Mouse (Mus musculus) limb, embryonic 14.5 days (tissue): ENCODE data around the gene Nup98. TPM values are rescaled to one million over a fixed set of nuclear protein-coding genes. Genes with fewer than 3 reads are reported as not detected.

Source experiments
- ATAC-seq: fragments of 200-750 bp; cut with Nextera tagmentation; 2 replicates; pipeline ENCODE4 v1.8.0; 2017; ENCODE audit warnings: low read depth, moderate number of reproducible peaks, moderate TSS enrichment; ENCODE audit not compliant: low FRiP score
- DNase-seq: peaks from one replicate; pipeline ENCODE4 v3.0.0-alpha.2; 2015; ENCODE audit warnings: low spot score
- H3K27ac ChIP-seq: fragments of 300-500 bp; sonication (generic); replicated peaks from 2 replicates; pipeline ENCODE4 v1.5.1; 2014; ENCODE audit warnings: low read depth, mild to moderate bottlenecking, low read length, moderate library complexity, mixed read lengths
- H3K27me3 ChIP-seq: fragments of 300-500 bp; sonication (generic); 2 replicates; pipeline ENCODE4 v1.6.1; 2014; ENCODE audit warnings: low read length, mixed read lengths; ENCODE audit not compliant: control insufficient read depth, insufficient read depth
- H3K36me3 ChIP-seq: fragments of 300-500 bp; sonication (generic); 2 replicates; pipeline ENCODE4 v1.6.1; 2014; ENCODE audit warnings: mild to moderate bottlenecking, low read length, moderate library complexity, mixed read lengths; ENCODE audit not compliant: control insufficient read depth, insufficient read depth
- H3K4me1 ChIP-seq: fragments of 300-500 bp; sonication (generic); 2 replicates; pipeline ENCODE4 v1.6.1; 2014; ENCODE audit warnings: antibody characterized with exemption, low read length, mixed read lengths; ENCODE audit not compliant: control insufficient read depth, insufficient read depth
- H3K4me2 ChIP-seq: fragments of 300-500 bp; sonication (generic); replicated peaks from 2 replicates; pipeline ENCODE4 v1.6.1; 2014; ENCODE audit warnings: low read depth, mild to moderate bottlenecking, low read length, moderate library complexity; ENCODE audit not compliant: severe bottlenecking
- H3K4me3 ChIP-seq: fragments of 300-500 bp; sonication (generic); replicated peaks from 2 replicates; pipeline ENCODE4 v1.5.1; 2014; ENCODE audit warnings: low read length
- H3K9ac ChIP-seq: fragments of 300-500 bp; sonication (generic); 2 replicates; pipeline ENCODE4 v1.6.1; 2014; ENCODE audit warnings: mild to moderate bottlenecking, low read depth, low read length, moderate library complexity; ENCODE audit not compliant: severe bottlenecking
- H3K9me3 ChIP-seq: fragments of 300-500 bp; sonication (generic); 2 replicates; pipeline ENCODE4 v1.6.1; 2016; ENCODE audit warnings: low read length; ENCODE audit not compliant: control insufficient read depth
- POLR2A ChIP-seq: fragments of 200-500 bp; IDR thresholded peaks from 2 replicates; pipeline ENCODE4 v1.8.0; 2012; ENCODE audit warnings: inconsistent platforms, mild to moderate bottlenecking, moderate library complexity, borderline replicate concordance; ENCODE audit not compliant: insufficient read depth, insufficient read length; ENCODE audit errors: extremely low read depth
- WGBS: fragments of 180-500 bp; shearing (Covaris S2); extraction: QIAGEN DNeasy Blood & Tissue Kit; methylation state at CpG from one replicate; pipeline ENCODE4 v1.1.7; 2014; 5-methylcytosine and 5-hydroxymethylcytosine counted together
- polyA plus RNA-seq, 2 experiments: library from polyadenylated mRNA; depleted of rRNA in 1 of 2; stranded (reverse) in 1 of 2; unstranded in 1 of 2; fragments of >200 nt; fragmentation: Nextera tagmentation in 1 of 2; extraction: Ambion mirVana in 1 of 2; gene quantifications; 2 replicates each; pipeline versions ENCODE4 v1.2.1 to v1.2.3; 2012 to 2014

Nup98 gene
- polyA plus RNA-seq, 2 experiments: 27.3 to 38.9 TPM

DNA sequence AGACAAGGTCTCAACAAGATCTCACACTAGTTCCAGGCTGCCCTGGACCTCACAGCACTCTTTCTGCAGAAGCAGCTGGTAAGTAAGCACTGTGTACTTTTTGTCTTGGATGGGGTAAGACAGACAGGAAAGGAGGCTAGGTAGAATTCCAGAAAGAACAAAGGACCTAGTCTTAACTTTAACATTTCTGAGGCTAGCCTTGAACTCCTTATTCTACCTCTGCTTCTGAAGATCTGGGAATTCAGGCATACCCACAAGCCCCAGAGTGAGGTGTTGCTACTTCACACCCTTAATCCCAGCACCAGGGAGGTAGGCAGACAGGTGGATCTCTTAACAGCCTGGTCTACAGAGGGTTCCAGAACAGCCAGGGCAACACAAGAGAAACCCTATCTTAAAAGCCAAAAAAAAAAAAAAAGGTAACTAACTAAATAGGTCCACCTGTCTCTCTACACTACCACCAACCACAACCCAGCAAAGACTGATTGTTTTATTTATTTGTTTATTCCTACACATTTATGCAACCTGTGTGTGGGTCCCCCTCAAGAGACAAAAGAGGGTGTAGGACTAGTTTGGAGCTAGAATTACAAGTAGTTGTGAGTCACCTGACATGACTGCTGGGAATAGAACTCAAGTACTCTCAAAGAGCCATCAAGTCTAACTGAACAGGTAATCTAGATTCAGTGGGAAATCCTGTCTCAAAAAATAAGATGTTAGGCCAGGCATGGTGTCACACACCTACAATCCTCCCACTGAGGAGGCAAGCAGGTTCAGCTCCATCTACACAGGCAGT is 8.8 kb downstream of the Nup98 start:
- Histone ChIP-seq H3K9ac (no peak overlapping the region), H3K27ac (no peak overlapping the region), H3K4me3 (no peak overlapping the region), H3K9me3 (no peaks in the 10 kb centered on the region), H3K36me3 (no peaks in the 10 kb centered on the region), H3K4me2 (no peak overlapping the region), H3K27me3 (no peaks in the 10 kb centered on the region), H3K4me1 (no peaks in the 10 kb centered on the region)
- no peak for TF ChIP-seq POLR2A
- ATAC-seq (no peak), DNase-seq (no peak)

GRCm38 (mm10) chr7:102200576-102200975 is 9.4 kb downstream of the Nup98 start:
- no peak for ATAC-seq
- no peaks in the 10 kb centered on the region for H3K9me3 ChIP-seq

GRCm38 (mm10) chr7:102192356-102192755 is 17.6 kb downstream of the Nup98 start:
- WGBS: 89% methylated on average over 1 of the region's 1 CpGs
- no peaks in the 10 kb centered on the region for H3K27me3 ChIP-seq
- no peaks in the 10 kb centered on the region for H3K4me1 ChIP-seq
- H3K9ac ChIP-seq: no peak overlapping the region
- no peak overlapping the region for H3K4me2 ChIP-seq
- no peak for DNase-seq
- H3K27ac ChIP-seq: no peak overlapping the region
- TF ChIP-seq POLR2A: no peak
- H3K36me3 ChIP-seq: peaks cover 65% of the 10 kb centered on the region
- H3K9me3 ChIP-seq: no peaks in the 10 kb centered on the region
- H3K4me3 ChIP-seq: no peak overlapping the region
- no peak for ATAC-seq

More at GRCm38 (mm10) chr7:102200576-102200975, 9.4 kb downstream of the Nup98 start:
- H3K36me3 ChIP-seq: no peaks in the 10 kb centered on the region
- DNase-seq: no peak
- H3K27ac ChIP-seq: no peak overlapping the region
- no peaks in the 10 kb centered on the region for H3K27me3 ChIP-seq
- H3K4me2 ChIP-seq: no peak overlapping the region
- H3K4me3 ChIP-seq: no peak overlapping the region
- no peaks in the 10 kb centered on the region for H3K4me1 ChIP-seq
- no peak for TF ChIP-seq POLR2A
- H3K9ac ChIP-seq: no peak overlapping the region
- WGBS: 85% methylated on average over 3 of the region's 3 CpGs

DNA sequence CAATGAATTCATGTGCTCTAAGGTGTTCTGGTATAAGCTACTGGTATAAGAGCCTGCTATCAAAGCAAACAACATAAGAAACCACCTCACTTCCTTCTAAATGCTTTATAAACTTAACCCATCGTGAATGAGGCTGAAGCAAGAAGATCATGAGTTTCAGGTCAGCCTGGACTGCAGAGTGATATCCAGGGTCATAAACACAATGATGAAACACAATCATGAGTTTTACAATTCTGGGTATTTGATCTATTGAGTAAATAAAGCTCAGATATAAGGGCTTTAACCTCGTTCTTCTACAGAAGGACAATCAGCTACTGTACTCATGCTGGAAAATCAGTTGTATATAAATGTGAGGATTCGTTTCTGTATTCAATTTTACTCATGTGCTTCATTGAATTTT is 26.1 kb downstream of the Nup98 start:
- 90% methylated on average over 3 of the region's 3 CpGs for WGBS
- no peaks in the 10 kb centered on the region for H3K4me1 ChIP-seq
- peaks cover 75% of the 10 kb centered on the region for H3K36me3 ChIP-seq
- ATAC-seq (no peak), DNase-seq (no peak)
- H3K27me3 ChIP-seq: no peaks in the 10 kb centered on the region
- H3K4me2 ChIP-seq: no peak overlapping the region
- H3K9ac ChIP-seq: no peak overlapping the region
- no peaks in the 10 kb centered on the region for H3K9me3 ChIP-seq
- no peak overlapping the region for H3K27ac ChIP-seq
- TF ChIP-seq POLR2A: no peak
- no peak overlapping the region for H3K4me3 ChIP-seq

- no peak for ATAC-seq
- no peaks in the 10 kb centered on the region for H3K9me3 ChIP-seq
- no peak for DNase-seq
- H3K4me3 ChIP-seq: no peak overlapping the region
- no peak for TF ChIP-seq POLR2A
- no peak overlapping the region for H3K4me2 ChIP-seq
- H3K4me1 ChIP-seq: no peaks in the 10 kb centered on the region
- no peaks in the 10 kb centered on the region for H3K27me3 ChIP-seq
- no peak overlapping the region for H3K9ac ChIP-seq
- H3K36me3 ChIP-seq: peaks cover 40% of the 10 kb centered on the region
- H3K27ac ChIP-seq: no peak overlapping the region
Observed at GRCm38 (mm10) chr7:102170300-102170699, 39.7 kb downstream of the Nup98 start.
